Mouse (Mus musculus): ENCODE results near the gene Gm17545.

Gm17545 gene

GRCm38 (mm10) chr9:22445123-22445522, 9.0 kb upstream of the Gm17545 start:
- no peak for DNase-seq (ENCODE audit: low spot score)

- no peak for DNase-seq (ENCODE audit: low spot score)
Measured at GRCm38 (mm10) chr9:22447213-22447612, 6.9 kb upstream of the Gm17545 start.

- no peak for DNase-seq (ENCODE audit: low spot score)
Measured at GRCm38 (mm10) chr9:22448420-22448819, 5.7 kb upstream of the Gm17545 start.

GRCm38 (mm10) chr9:22449209-22449608, 4.9 kb upstream of the Gm17545 start:
- DNase-seq (ENCODE audit: low spot score): no peak

GRCm38 (mm10) chr9:22452697-22453096, 1.4 kb upstream of the Gm17545 start:
- no peak for DNase-seq (ENCODE audit: low spot score)

- DNase-seq (ENCODE audit: low spot score): peak; percentile 62
Measured at GRCm38 (mm10) chr9:22453501-22453924, 577 bp upstream of the Gm17545 start.

- DNase-seq (ENCODE audit: low spot score): no peak
Measured at GRCm38 (mm10) chr9:22455041-22455440, 951 bp downstream of the Gm17545 start.

GRCm38 (mm10) chr9:22457142-22457835, 3.2 kb downstream of the Gm17545 start:
- DNase-seq (ENCODE audit: low spot score): no peak

GRCm38 (mm10) chr9:22461946-22462345, 7.9 kb downstream of the Gm17545 start:
- DNase-seq (ENCODE audit: low spot score): no peak

GRCm38 (mm10) chr9:22466212-22466611, 12.1 kb downstream of the Gm17545 start:
- no peak for DNase-seq (ENCODE audit: low spot score)

GRCm38 (mm10) chr9:22467371-22468169, 13.5 kb downstream of the Gm17545 start:
- DNase-seq (ENCODE audit: low spot score): peak; percentile 53

GRCm38 (mm10) chr9:22468170-22468898, 14.2 kb downstream of the Gm17545 start:
- peak; percentile 79 for DNase-seq (ENCODE audit: low spot score)

GRCm38 (mm10) chr9:22468899-22469259, 14.8 kb downstream of the Gm17545 start:
- DNase-seq (ENCODE audit: low spot score): no peak

GRCm38 (mm10) chr9:22469643-22470042, 15.6 kb downstream of the Gm17545 start, which contains the start of gene Rp9:
Gene Rp9, minus strand, starts transcription at chr9:22469743.
- no peak for DNase-seq (ENCODE audit: low spot score)

GRCm38 (mm10) chr9:22475424-22475868, 21.4 kb downstream of the Gm17545 start, which contains the start of gene Bbs9:
Gene Bbs9, plus strand, starts transcription at chr9:22475715.
- DNase-seq (ENCODE audit: low spot score): peak; percentile 87

- DNase-seq (ENCODE audit: low spot score): no peak
Measured at GRCm38 (mm10) chr9:22476265-22476664, 22.2 kb downstream of the Gm17545 start.

- no peak for DNase-seq (ENCODE audit: low spot score)
Measured at GRCm38 (mm10) chr9:22478946-22479345, 24.9 kb downstream of the Gm17545 start.

GRCm38 (mm10) chr9:22483866-22484561, 29.9 kb downstream of the Gm17545 start:
- DNase-seq (ENCODE audit: low spot score): no peak

GRCm38 (mm10) chr9:22484562-22485308, 30.6 kb downstream of the Gm17545 start:
- DNase-seq (ENCODE audit: low spot score): no peak

- no peak for DNase-seq (ENCODE audit: low spot score)
Measured at GRCm38 (mm10) chr9:22486211-22486610, 32.1 kb downstream of the Gm17545 start.

- no peak for DNase-seq (ENCODE audit: low spot score)
Measured at GRCm38 (mm10) chr9:22488963-22489362, 34.9 kb downstream of the Gm17545 start.

All from c-Kit-positive CD71-positive TER-119-positive erythroid progenitor cells, embryonic 14.5 days (primary cell).